Mouse (Mus musculus): ENCODE data around the gene Tmem37.

The Tmem37 gene

DNA sequence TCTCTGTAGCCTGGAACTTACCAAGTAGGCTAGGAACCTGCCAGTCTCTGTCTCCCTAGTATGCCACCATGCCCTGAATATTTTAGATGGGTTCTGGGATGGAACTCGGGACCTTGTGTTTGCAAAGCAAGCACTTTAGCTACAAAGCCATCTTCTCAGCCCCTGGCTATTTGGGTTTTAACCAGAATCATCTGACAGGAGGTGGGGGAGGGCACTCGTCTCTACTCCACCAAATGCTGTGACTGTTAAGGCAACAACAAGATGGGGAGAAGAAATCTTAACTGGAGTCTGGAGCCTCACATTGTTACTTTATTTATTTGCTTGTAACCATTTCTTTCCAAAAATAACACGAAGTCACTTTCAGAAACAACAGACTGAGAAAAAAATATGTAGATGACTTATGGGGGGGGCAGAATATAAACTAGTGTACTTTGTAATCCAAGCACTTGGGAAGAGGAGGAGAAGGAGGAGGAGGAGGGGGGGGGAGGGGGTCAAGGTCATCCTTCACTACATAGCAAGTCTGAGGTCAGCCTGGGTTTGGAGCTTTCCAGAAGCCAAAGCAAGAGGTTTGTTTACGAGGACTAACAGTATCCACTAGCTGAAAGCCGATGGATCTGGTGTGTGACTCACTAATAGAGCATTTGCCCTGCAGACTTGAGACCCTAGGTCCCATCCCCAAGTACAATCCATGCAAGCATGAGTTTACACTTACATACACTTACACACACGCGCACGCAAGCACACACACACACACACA lies 16.0 kb downstream of the Tmem37 start:
- DNase-seq (ENCODE audit: low spot score) = no peak

- DNase-seq (ENCODE audit: low spot score) = no peak
Measured at GRCm38 (mm10) chr1:120057044-120057443, 16.8 kb downstream of the Tmem37 start.

GRCm38 (mm10) chr1:120056236-120056635 lies 17.6 kb downstream of the Tmem37 start:
- DNase-seq (ENCODE audit: low spot score) = no peak

DNA sequence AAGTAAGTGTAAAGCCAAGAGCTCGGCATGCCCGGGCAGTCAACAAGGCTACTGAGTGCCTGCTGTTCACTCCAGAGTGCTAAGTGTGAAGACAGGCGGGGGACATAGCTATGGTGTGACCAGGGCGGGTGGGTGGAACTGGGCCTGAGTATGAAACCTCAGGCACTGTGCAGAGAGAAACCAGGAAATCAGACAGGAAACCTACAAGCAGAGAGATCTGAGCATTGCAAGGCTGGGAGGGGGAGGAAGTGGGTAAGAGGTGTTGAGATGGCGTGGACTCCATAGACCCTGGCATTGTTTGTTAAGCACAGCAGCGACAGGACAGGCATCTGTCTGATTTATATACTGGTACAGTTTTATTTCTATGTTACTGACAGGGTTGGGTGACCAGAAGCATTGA lies 18.4 kb downstream of the Tmem37 start:
- no peak for DNase-seq (ENCODE audit: low spot score)

GRCm38 (mm10) chr1:120054997-120055396 lies 18.9 kb downstream of the Tmem37 start:
- no peak for DNase-seq (ENCODE audit: low spot score)

- DNase-seq (ENCODE audit: low spot score) = no peak
Measured at GRCm38 (mm10) chr1:120051070-120051469, 22.8 kb downstream of the Tmem37 start.

- DNase-seq (ENCODE audit: low spot score) = no peak
Measured at GRCm38 (mm10) chr1:120047325-120047724, 26.5 kb downstream of the Tmem37 start.

- DNase-seq (ENCODE audit: low spot score) = no peak
Measured at GRCm38 (mm10) chr1:120044584-120044983, 29.3 kb downstream of the Tmem37 start.

DNA sequence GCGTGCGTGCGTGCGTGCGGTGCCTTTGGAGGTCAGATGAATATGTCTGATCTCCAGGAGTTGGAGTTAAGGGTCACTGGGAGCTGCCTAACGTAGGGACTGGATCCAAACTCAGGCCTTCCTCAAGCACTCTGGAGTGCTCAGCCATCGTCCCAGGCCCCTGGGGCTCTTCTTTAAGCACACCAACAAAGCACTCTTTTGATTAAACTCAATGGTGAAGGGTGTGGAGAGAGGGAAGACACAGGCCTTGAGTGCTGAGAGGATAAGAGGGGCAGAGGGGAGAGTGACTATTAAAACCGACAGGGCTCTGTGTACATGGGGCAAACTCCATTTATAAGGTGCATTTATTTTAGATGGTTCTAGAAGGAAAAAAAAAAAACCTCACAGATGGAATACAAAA lies 31.5 kb downstream of the Tmem37 start:
- no peak for DNase-seq (ENCODE audit: low spot score)

GRCm38 (mm10) chr1:120038594-120038993 lies 35.3 kb downstream of the Tmem37 start:
- no peak for DNase-seq (ENCODE audit: low spot score)

- peak; percentile 29 for DNase-seq (ENCODE audit: low spot score)
Measured at GRCm38 (mm10) chr1:120037021-120037683, 36.7 kb downstream of the Tmem37 start.

- DNase-seq (ENCODE audit: low spot score) = no peak
Measured at GRCm38 (mm10) chr1:120035456-120036034, 38.3 kb downstream of the Tmem37 start.

GRCm38 (mm10) chr1:120034793-120035192 lies 39.1 kb downstream of the Tmem37 start:
- DNase-seq (ENCODE audit: low spot score) = no peak

GRCm38 (mm10) chr1:120033469-120033854 lies 40.4 kb downstream of the Tmem37 start:
- DNase-seq (ENCODE audit: low spot score) = no peak

DNA sequence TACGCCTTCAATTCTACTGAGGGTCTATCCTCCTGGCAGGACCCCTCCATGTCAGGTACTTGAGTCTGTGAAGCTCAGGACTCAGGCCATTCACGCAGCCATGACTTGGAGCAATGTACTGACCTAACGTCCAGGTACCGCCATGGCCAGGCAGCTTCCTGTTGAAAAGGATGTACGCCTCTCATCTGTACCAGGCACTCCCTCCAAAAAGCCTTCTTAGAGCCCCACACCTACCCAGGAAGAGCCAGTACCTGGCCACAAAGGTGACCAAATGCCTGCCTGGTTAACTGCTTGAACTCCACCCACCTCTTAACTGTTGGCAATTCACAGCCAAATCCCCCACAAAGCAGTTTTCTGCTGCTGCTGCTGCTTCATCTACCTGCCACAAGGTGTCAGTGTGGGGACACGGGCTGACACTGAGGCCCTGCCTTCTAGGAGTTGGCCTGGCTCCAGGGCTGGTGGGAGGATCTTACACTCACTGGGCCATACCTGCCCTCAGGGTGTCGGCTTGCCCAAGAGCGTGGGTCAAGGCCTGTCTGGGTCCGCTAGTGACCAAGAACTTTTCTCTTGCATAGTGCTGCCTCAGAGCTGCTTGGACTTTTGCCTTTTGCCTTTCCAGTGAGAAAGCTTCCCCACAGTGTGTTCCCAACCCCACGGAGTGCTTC lies 40.9 kb downstream of the Tmem37 start:
- DNase-seq (ENCODE audit: low spot score) = peak; percentile 75

DNA sequence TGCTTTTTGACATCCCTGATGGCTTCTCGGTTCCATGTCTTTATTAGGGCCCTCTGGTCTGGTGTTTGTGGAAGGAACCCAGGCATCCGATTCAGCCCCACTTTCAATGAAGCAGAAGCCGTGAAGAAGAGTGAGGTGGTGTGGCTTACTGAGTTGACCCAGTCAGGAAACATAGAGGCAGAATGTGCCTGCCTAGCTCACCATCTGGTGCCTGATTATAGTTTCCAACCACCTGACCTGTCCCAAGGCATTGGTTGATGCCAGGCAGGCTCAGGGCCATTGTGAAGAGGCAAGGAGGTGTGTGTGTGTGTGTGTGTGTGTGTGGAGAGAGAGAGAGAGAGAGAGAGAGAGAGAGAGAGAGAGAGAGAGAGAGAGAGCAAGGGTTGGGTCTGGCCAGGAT lies 43.4 kb downstream of the Tmem37 start:
- no peak for DNase-seq (ENCODE audit: low spot score)

GRCm38 (mm10) chr1:120027693-120028092 lies 46.2 kb downstream of the Tmem37 start:
- DNase-seq (ENCODE audit: low spot score) = no peak

- no peak for DNase-seq (ENCODE audit: low spot score)
Measured at GRCm38 (mm10) chr1:120025050-120025439, 48.8 kb downstream of the Tmem37 start.

GRCm38 (mm10) chr1:120024331-120025049 lies 49.4 kb downstream of the Tmem37 start:
- no peak for DNase-seq (ENCODE audit: low spot score)

GRCm38 (mm10) chr1:120021951-120022350 lies 51.9 kb downstream of the Tmem37 start:
- DNase-seq (ENCODE audit: low spot score) = no peak

DNA sequence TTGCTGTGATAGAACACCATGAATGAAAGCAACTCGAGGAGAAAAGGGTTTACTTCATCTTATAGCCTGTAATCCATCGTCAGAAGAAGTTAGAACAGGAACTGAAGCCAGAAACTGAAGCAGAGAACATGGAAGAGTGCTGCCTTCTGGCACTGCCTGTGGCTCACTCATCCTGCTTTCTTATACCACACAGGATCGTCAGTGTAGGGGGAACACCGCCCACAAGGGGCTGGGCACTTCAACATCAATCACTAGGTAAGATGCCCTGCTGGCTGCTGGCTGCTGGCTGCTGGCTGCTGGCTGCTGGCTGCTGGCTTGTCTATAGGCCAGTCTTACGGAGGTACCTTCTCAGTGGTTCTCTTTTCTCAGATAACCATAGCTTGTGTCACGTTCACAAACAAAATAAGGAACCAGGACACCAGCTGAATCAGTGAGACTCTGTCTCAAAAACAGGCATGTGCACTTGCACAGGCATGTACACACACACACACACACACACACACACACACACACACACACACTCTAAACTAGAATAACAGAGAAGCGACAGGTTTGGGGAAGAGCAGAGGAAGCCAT lies 53.5 kb downstream of the Tmem37 start:
- no peak for DNase-seq (ENCODE audit: low spot score)

GRCm38 (mm10) chr1:120019428-120019827 lies 54.4 kb downstream of the Tmem37 start:
- no peak for DNase-seq (ENCODE audit: low spot score)
